Mouse (Mus musculus) CH12.LX (cell line): Measurements from ENCODE around the gene Ddx47. TPM values are rescaled to one million over a fixed set of nuclear protein-coding genes. Genes with fewer than 3 reads are reported as not detected.

Experiments
- polyA plus RNA-seq: library from polyadenylated mRNA; unstranded; fragments of >175 nt; gene quantifications from 2 replicates; pipeline ENCODE4 v1.2.1, GENCODE M21; 2012; ENCODE audit warnings: low read depth; ENCODE audit not compliant: insufficient read length
- total RNA-seq, 2 experiments: library from RNA; depleted of rRNA; stranded (reverse); fragments of 300-350 nt in 1 of 2; fragments of >200 nt in 1 of 2; gene quantifications; 2 replicates each; pipeline ENCODE4 v1.2.3; 2012 to 2014

Ddx47 gene
- total and polyA plus RNA-seq, 3 experiments: 61.4 to 110 (median 82.6) TPM

Other genes starting within 250 kb of the Ddx47 start
- gene Dusp16, start 219.0 kb upstream of the Ddx47 start, total RNA-seq (2012; rRNA removed): 8.8 and 10.6 TPM in 2 replicates
- 3.7 and 5.2 TPM in 2 replicates for gene Dusp16, start 219.0 kb upstream of the Ddx47 start, total RNA-seq (2014; rRNA removed)
- 13.1 and 17.3 TPM in 2 replicates for gene Dusp16, start 219.0 kb upstream of the Ddx47 start, polyA plus RNA-seq
- gene Crebl2, start 181.5 kb upstream of the Ddx47 start, total RNA-seq (2012; rRNA removed): 0.80 and 2.2 TPM in 2 replicates
- 0.92 and 1.4 TPM in 2 replicates for gene Crebl2, start 181.5 kb upstream of the Ddx47 start, total RNA-seq (2014; rRNA removed)
- 1.00 and 1.5 TPM in 2 replicates for gene Crebl2, start 181.5 kb upstream of the Ddx47 start, polyA plus RNA-seq
- gene Gpr19, start 113.0 kb upstream of the Ddx47 start, total RNA-seq (2012; rRNA removed): 6.3 and 7.5 TPM in 2 replicates
- gene Gpr19, start 113.0 kb upstream of the Ddx47 start, total RNA-seq (2014; rRNA removed): 3.8 and 5.2 TPM in 2 replicates
- gene Gpr19, start 113.0 kb upstream of the Ddx47 start, polyA plus RNA-seq: 4.8 and 6.0 TPM in 2 replicates
- 12.8 and 19.2 TPM in 2 replicates for gene Cdkn1b, start 91.2 kb upstream of the Ddx47 start, total RNA-seq (2012; rRNA removed)
- 23.5 TPM in 2 replicates for gene Cdkn1b, start 91.2 kb upstream of the Ddx47 start, total RNA-seq (2014; rRNA removed)
- 15.8 and 20.9 TPM in 2 replicates for gene Cdkn1b, start 91.2 kb upstream of the Ddx47 start, polyA plus RNA-seq
- 1.4 and 2.7 TPM in 2 replicates for gene Apold1, start 29.9 kb upstream of the Ddx47 start, total RNA-seq (2012; rRNA removed)
- gene Apold1, start 29.9 kb upstream of the Ddx47 start, total RNA-seq (2014; rRNA removed): 2.8 and 3.1 TPM in 2 replicates
- 1.0 and 1.1 TPM in 2 replicates for gene Apold1, start 29.9 kb upstream of the Ddx47 start, polyA plus RNA-seq
- gene Gprc5a, start 54.0 kb downstream of the Ddx47 start, total RNA-seq (2012; rRNA removed): 0.08 TPM in 1 of 2 replicates, not detected in the other
- not detected in 2 replicates for gene Gprc5a, start 54.0 kb downstream of the Ddx47 start, total RNA-seq (2014; rRNA removed)
- gene Gprc5a, start 54.0 kb downstream of the Ddx47 start, polyA plus RNA-seq: 0.59 and 0.65 TPM in 2 replicates
- not detected in 2 replicates for gene Gprc5d, start 106.7 kb downstream of the Ddx47 start, total RNA-seq (2012; rRNA removed)
- gene Gprc5d, start 106.7 kb downstream of the Ddx47 start, total RNA-seq (2014; rRNA removed): not detected in 2 replicates
- not detected in 2 replicates for gene Gprc5d, start 106.7 kb downstream of the Ddx47 start, polyA plus RNA-seq
- 0.04 TPM in 2 replicates for gene Fam234b, start 186.4 kb downstream of the Ddx47 start, total RNA-seq (2012; rRNA removed)
- gene Fam234b, start 186.4 kb downstream of the Ddx47 start, total RNA-seq (2014; rRNA removed): 0.20 and 0.23 TPM in 2 replicates
- gene Fam234b, start 186.4 kb downstream of the Ddx47 start, polyA plus RNA-seq: 0.49 and 0.76 TPM in 2 replicates
- not detected in 2 replicates for gene Hebp1, start 186.4 kb downstream of the Ddx47 start, total RNA-seq (2012; rRNA removed)
- gene Hebp1, start 186.4 kb downstream of the Ddx47 start, total RNA-seq (2014; rRNA removed): not detected in 2 replicates
- not detected in 2 replicates for gene Hebp1, start 186.4 kb downstream of the Ddx47 start, polyA plus RNA-seq
- gene Gsg1, start 242.7 kb downstream of the Ddx47 start, total RNA-seq (2012; rRNA removed): not detected in 2 replicates
- not detected in 2 replicates for gene Gsg1, start 242.7 kb downstream of the Ddx47 start, total RNA-seq (2014; rRNA removed)
- not detected in 2 replicates for gene Gsg1, start 242.7 kb downstream of the Ddx47 start, polyA plus RNA-seq